Mouse (Mus musculus) megakaryocyte, embryonic 14.5 days (primary cell): ENCODE data around the gene Kbtbd12.

Experiments used
- FLI1 ChIP-seq: IDR thresholded peaks from 2 replicates; pipeline ENCODE4 v1.6.1; 2012; ENCODE audit warnings: low read length, inconsistent platforms, mixed read lengths
- GATA1 ChIP-seq: IDR thresholded peaks from 3 replicates; pipeline ENCODE4 v1.6.1; 2012; ENCODE audit warnings: mixed read lengths, low read length, inconsistent platforms, borderline replicate concordance

DNA sequence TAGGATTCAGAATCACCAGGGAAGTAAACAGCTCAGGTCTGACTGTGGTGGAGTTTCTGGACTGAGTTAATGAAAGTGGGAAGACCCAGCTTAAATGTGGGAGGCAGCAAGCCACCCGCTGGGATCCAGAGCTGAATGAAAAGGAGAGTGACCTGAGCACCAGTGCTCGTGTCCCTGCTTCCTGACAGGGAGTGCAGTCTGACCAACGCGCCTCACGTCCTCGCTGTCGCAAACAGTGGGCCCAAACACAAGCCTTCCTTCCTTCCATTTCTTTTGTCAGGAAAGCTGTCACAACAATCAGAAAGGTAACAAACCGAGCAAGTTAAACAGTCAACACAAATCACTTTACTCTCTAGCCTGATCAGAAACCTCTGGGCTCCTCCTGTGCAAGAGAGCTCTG is 121.8 kb downstream of the Kbtbd12 start:
- TF ChIP-seq GATA1 (no peak), FLI1 (no peak)
